Mouse (Mus musculus): ENCODE measurements around the gene Plscr4.

Gene Plscr4

DNA sequence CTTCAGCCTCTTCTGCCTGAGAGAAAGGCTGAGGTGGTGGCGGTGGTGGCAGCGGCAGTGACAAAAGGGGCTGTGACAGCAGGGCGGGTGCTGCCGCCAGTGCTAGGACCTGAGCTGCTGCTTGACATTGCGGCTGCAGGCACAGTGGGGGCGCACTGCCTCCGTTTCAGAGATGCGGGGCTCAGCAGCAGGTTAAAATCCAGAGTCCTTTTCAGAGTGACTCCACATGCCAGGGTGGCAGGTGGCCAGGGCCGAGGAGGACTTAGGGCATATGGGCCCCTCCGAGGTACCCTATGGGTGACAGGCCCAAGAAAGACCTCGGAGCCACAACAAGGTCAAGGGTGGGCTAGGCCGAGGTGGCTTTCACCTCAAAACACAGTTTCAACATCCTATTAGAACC, 59.9 kb downstream of the Plscr4 start:
- DNase-seq: no peak

DNA sequence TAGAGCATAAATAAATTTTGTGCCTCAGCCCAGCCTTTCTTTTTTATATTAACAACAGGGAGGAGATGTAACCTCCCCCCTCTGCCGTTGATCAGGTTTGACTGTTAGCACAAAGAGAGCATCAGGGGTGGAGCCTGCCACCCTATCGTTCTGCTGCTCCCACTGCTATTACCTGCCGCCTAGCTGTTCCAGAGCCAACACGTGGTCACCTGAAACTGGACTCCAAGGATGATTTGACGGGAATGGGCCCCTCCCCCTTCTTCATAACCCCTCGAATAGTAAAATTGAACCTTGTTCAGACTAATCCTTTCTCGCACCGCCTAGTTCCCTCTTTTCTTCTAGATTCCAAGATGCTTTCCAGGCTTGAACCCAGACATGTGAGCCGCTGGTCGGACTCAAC, 63.6 kb downstream of the Plscr4 start:
- DNase-seq: no peak

- DNase-seq: no peak
These were observed 67.3 kb downstream of the Plscr4 start for GRCm38 (mm10) chr9:92524506-92524905.

DNA sequence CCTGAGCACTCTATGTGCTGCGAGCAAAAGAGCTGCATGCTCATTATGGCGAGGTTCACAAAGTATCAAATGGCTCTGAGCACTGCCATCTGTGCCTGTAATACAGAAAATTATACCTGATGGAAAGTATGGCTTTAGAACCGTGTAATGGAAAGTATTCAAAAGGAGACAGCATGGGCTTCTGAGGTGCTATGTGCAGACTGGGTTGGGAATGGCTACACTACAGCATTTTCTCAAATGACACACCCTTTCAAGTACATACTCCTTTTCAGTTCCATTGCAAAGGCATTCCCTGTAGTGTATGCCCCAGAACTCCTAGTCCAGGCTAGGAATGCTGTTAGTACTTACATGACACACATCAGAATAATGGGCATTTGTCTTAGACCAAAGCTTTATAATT, 72.9 kb downstream of the Plscr4 start:
- no peak for DNase-seq

GRCm38 (mm10) chr9:92537735-92538134, 80.6 kb downstream of the Plscr4 start:
- DNase-seq: peak; percentile 38

DNA sequence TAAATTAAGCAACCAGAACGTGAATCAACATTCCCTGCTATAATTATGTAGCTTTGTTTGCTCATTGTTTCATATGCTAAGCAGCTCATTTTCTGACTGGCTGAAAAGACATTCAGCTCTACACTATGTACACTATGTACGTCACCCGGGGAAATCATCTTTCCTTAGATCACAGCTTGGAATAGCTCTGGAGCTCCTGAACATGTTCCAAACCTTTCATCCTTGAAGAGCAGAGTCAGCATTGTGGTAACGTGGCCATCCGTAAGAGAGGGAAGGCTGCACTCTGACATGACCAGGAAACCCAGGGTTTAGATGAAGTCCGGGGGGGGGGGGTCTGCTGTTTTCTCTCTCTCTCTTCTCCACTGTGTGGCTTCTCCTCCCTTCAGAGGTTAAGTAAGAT, 81.0 kb downstream of the Plscr4 start:
- DNase-seq: no peak

All from embryo, embryonic 11 days (tissue).